Mouse (Mus musculus): Measurements from ENCODE around the gene Fads6.

Fads6 gene

GRCm38 (mm10) chr11:115276780-115277603 is 20.5 kb downstream of the Fads6 start, which contains the start of gene Fdxr:
Gene Fdxr (minus strand): TSS chr11:115277050.
- DNase-seq (ENCODE audit: low spot score) = peak; percentile 99

GRCm38 (mm10) chr11:115275954-115276353 is 21.5 kb downstream of the Fads6 start:
- no peak for DNase-seq (ENCODE audit: low spot score)

- no peak for DNase-seq (ENCODE audit: low spot score)
Measured at GRCm38 (mm10) chr11:115275509-115275908, 22.0 kb downstream of the Fads6 start.

- no peak for DNase-seq (ENCODE audit: low spot score)
Measured at GRCm38 (mm10) chr11:115274771-115275170, 22.7 kb downstream of the Fads6 start.

GRCm38 (mm10) chr11:115274178-115274577 is 23.3 kb downstream of the Fads6 start:
- DNase-seq (ENCODE audit: low spot score) = no peak

GRCm38 (mm10) chr11:115273735-115274134 is 23.7 kb downstream of the Fads6 start:
- DNase-seq (ENCODE audit: low spot score) = no peak

GRCm38 (mm10) chr11:115272894-115273498 is 24.5 kb downstream of the Fads6 start:
- DNase-seq (ENCODE audit: low spot score) = no peak

GRCm38 (mm10) chr11:115271481-115271880 is 26.0 kb downstream of the Fads6 start:
- DNase-seq (ENCODE audit: low spot score) = no peak

- DNase-seq (ENCODE audit: low spot score) = no peak
Measured at GRCm38 (mm10) chr11:115271052-115271451, 26.4 kb downstream of the Fads6 start.

- peak; percentile 37 for DNase-seq (ENCODE audit: low spot score)
Measured at GRCm38 (mm10) chr11:115270148-115270861, 27.2 kb downstream of the Fads6 start.

GRCm38 (mm10) chr11:115269330-115270066 is 28.0 kb downstream of the Fads6 start:
- no peak for DNase-seq (ENCODE audit: low spot score)

- no peak for DNase-seq (ENCODE audit: low spot score)
Measured at GRCm38 (mm10) chr11:115267958-115268357, 29.5 kb downstream of the Fads6 start.

GRCm38 (mm10) chr11:115267061-115267883 is 30.2 kb downstream of the Fads6 start, which contains the start of gene Grin2c:
Gene Grin2c (minus strand): TSS chr11:115267243.
- no peak for DNase-seq (ENCODE audit: low spot score)

- DNase-seq (ENCODE audit: low spot score) = no peak
Measured at GRCm38 (mm10) chr11:115266400-115266778, 31.1 kb downstream of the Fads6 start.

- no peak for DNase-seq (ENCODE audit: low spot score)
Measured at GRCm38 (mm10) chr11:115265771-115266399, 31.6 kb downstream of the Fads6 start.

GRCm38 (mm10) chr11:115264862-115265668 is 32.4 kb downstream of the Fads6 start:
- DNase-seq (ENCODE audit: low spot score) = no peak

GRCm38 (mm10) chr11:115264136-115264861 is 33.2 kb downstream of the Fads6 start:
- DNase-seq (ENCODE audit: low spot score) = no peak

GRCm38 (mm10) chr11:115262954-115263353 is 34.5 kb downstream of the Fads6 start:
- no peak for DNase-seq (ENCODE audit: low spot score)

GRCm38 (mm10) chr11:115259134-115259533 is 38.3 kb downstream of the Fads6 start:
- no peak for DNase-seq (ENCODE audit: low spot score)
